Mouse (Mus musculus): ENCODE results near the gene Ahcy. TPM values are rescaled to one million over a fixed set of nuclear protein-coding genes. Genes with fewer than 3 reads are reported as not detected.
"Not testable (repeated sequence)": the region's sequence is repeated elsewhere in the genome, so short reads cannot be mapped to it uniquely, and the experiment has no call there.

The Ahcy gene
- polyA plus RNA-seq, 1 experiment: 127 TPM

DNA sequence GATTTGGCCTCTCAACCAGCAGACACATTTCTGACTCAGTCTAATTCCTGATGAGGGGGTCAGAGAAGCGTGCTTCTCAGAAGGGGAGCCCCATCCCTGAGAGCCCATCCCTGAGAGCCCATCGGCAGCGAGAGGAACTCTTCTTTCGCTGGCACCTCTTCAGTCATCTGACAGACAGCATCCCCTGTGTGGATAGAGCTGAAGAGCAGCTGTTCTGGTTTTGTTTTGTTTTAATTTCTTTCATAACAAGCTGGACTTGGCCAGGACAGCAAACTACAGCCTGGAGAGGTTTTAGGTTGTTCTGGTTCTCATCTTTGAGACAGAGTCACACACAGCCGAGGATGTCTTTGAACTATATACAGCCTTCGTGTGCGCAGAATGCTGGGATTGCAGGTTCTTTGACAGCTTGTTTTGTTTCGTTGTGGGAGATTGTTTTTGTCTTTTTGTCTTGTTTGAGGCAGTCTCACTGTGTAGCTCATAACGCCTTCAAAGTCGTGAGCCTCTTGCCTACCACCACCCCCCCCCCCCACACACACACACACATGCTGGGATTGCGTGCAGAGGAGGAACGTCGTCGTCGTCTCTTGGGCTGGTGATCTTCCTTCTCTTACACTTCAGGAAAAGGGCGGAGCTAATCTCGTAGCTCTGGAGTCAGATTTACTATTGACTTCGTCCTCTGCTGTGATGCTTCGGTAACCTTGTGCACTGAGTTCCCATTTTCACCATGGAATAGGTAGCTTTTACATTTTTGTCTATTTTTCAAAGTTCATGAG lies 41.2 kb downstream of the Ahcy start:
- Histone ChIP-seq H3K79me2 (ENCODE audit: control insufficient read depth, insufficient read depth) (no peaks in the 10 kb centered on the region), H3K36me3 (ENCODE audit: control insufficient read depth, insufficient read depth) (no peaks in the 10 kb centered on the region), H3K4me3 (ENCODE audit: insufficient read depth, poor library complexity, severe bottlenecking) (no peak overlapping the region), H3K79me3 (ENCODE audit: low read depth) (no peaks in the 10 kb centered on the region), H3K27me3 (ENCODE audit: control insufficient read depth, insufficient read depth, insufficient read length) (no peaks in the 10 kb centered on the region), H3ac (ENCODE audit: control insufficient read depth, insufficient read length, low read depth) (no peak overlapping the region)
- TF ChIP-seq CTCF (IDR thresholded peaks at IDR 0.05; ENCODE audit: control insufficient read depth, insufficient read depth, insufficient read length) (no peak), MYOG (IDR thresholded peaks at IDR 0.05; ENCODE audit: control insufficient read depth, extremely low read depth, insufficient read length) (no peak), MAX (IDR thresholded peaks at IDR 0.05) (no peak), FOSL1 (IDR thresholded peaks at IDR 0.05; ENCODE audit: insufficient read depth, low read length, poor library complexity, severe bottlenecking) (no peak), CEBPB (IDR thresholded peaks at IDR 0.05; ENCODE audit: low read depth) (no peak), USF1 (IDR thresholded peaks at IDR 0.05; ENCODE audit: low read depth) (no peak), MYOD1 (IDR thresholded peaks at IDR 0.05; ENCODE audit: control insufficient read depth, insufficient read length, low read depth) (no peak)

DNA sequence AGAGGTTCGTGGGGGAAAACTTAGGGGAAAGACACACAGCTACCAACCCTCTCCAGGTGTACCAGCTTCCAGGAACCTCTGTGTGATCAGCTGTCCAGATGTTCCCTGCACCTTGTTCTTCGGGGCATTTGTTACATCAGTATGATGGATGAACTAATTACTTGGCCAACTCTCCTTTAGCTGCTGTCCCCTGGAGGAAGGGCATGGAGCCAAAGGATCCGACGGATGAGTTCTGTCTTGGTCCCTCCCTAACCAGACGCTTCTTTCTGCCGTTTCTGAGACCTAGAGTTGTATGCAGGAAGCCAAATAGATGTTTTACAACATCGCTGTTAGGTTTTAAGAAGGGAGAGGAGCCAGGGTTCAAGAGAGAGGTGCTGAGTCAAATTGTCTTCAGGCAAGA lies 43.5 kb downstream of the Ahcy start:
- H3K79me3 ChIP-seq (ENCODE audit: low read depth): no peaks in the 10 kb centered on the region
- TF ChIP-seq FOSL1 (IDR thresholded peaks at IDR 0.05; ENCODE audit: insufficient read depth, low read length, poor library complexity, severe bottlenecking): no peak
- no peak for TF ChIP-seq MYOG (IDR thresholded peaks at IDR 0.05; ENCODE audit: control insufficient read depth, extremely low read depth, insufficient read length)
- TF ChIP-seq USF1 (IDR thresholded peaks at IDR 0.05; ENCODE audit: low read depth): no peak
- TF ChIP-seq MAX (IDR thresholded peaks at IDR 0.05): no peak
- no peak for TF ChIP-seq MYOD1 (IDR thresholded peaks at IDR 0.05; ENCODE audit: control insufficient read depth, insufficient read length, low read depth)
- TF ChIP-seq CEBPB (IDR thresholded peaks at IDR 0.05; ENCODE audit: low read depth): no peak
- no peak overlapping the region for H3ac ChIP-seq (ENCODE audit: control insufficient read depth, insufficient read length, low read depth)
- H3K27me3 ChIP-seq (ENCODE audit: control insufficient read depth, insufficient read depth, insufficient read length): no peaks in the 10 kb centered on the region
- H3K4me3 ChIP-seq (ENCODE audit: insufficient read depth, poor library complexity, severe bottlenecking): no peak overlapping the region
- H3K79me2 ChIP-seq (ENCODE audit: control insufficient read depth, insufficient read depth): no peaks in the 10 kb centered on the region
- H3K36me3 ChIP-seq (ENCODE audit: control insufficient read depth, insufficient read depth): no peaks in the 10 kb centered on the region

- not testable (repeated sequence) for H3K79me3 ChIP-seq (ENCODE audit: low read depth); H3K79me2 ChIP-seq (ENCODE audit: control insufficient read depth, insufficient read depth); H3ac ChIP-seq (ENCODE audit: control insufficient read depth, insufficient read length, low read depth); H3K4me3 ChIP-seq (ENCODE audit: insufficient read depth, poor library complexity, severe bottlenecking); H3K27me3 ChIP-seq (ENCODE audit: control insufficient read depth, insufficient read depth, insufficient read length); H3K36me3 ChIP-seq (ENCODE audit: control insufficient read depth, insufficient read depth)
Measured at GRCm38 (mm10) chr2:155020247-155020826, 54.0 kb downstream of the Ahcy start.

DNA sequence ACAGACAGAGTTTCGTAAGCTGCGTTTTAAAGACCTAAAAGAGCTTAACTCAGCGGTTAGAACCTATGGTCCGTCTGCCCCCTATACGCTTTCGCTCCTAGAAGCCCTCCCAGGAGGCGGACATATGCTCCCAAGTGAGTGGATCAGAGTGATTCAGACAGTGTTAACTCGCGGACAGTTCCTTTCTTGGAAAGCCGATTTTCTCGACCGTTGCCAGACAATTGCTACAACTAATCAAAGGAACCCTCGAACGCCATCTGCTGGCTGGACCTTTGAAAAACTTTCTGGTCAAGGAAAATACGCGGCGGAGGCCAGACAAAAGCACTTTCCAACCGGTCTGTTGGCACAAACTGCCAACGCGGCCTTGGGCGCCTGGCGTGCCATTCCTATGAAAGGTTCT lies 54.6 kb downstream of the Ahcy start:
- no peaks in the 10 kb centered on the region for H3K36me3 ChIP-seq (ENCODE audit: control insufficient read depth, insufficient read depth)
- H3ac ChIP-seq (ENCODE audit: control insufficient read depth, insufficient read length, low read depth): no peak overlapping the region
- TF ChIP-seq CEBPB (IDR thresholded peaks at IDR 0.05; ENCODE audit: low read depth) (no peak), MYOG (IDR thresholded peaks at IDR 0.05; ENCODE audit: control insufficient read depth, extremely low read depth, insufficient read length) (no peak), FOSL1 (IDR thresholded peaks at IDR 0.05; ENCODE audit: insufficient read depth, low read length, poor library complexity, severe bottlenecking) (no peak), CTCF (IDR thresholded peaks at IDR 0.05; ENCODE audit: control insufficient read depth, insufficient read depth, insufficient read length) (no peak), USF1 (IDR thresholded peaks at IDR 0.05; ENCODE audit: low read depth) (no peak), MYOD1 (IDR thresholded peaks at IDR 0.05; ENCODE audit: control insufficient read depth, insufficient read length, low read depth) (no peak), MAX (IDR thresholded peaks at IDR 0.05) (no peak)
- no peaks in the 10 kb centered on the region for H3K27me3 ChIP-seq (ENCODE audit: control insufficient read depth, insufficient read depth, insufficient read length)
- H3K79me3 ChIP-seq (ENCODE audit: low read depth): no peaks in the 10 kb centered on the region
- no peaks in the 10 kb centered on the region for H3K79me2 ChIP-seq (ENCODE audit: control insufficient read depth, insufficient read depth)
- no peak overlapping the region for H3K4me3 ChIP-seq (ENCODE audit: insufficient read depth, poor library complexity, severe bottlenecking)

GRCm38 (mm10) chr2:155018762-155019641 lies 55.3 kb downstream of the Ahcy start:
- Histone ChIP-seq H3K27me3 (ENCODE audit: control insufficient read depth, insufficient read depth, insufficient read length) (no peaks in the 10 kb centered on the region), H3K4me3 (ENCODE audit: insufficient read depth, poor library complexity, severe bottlenecking) (no peak overlapping the region), H3K79me3 (ENCODE audit: low read depth) (no peaks in the 10 kb centered on the region), H3K36me3 (ENCODE audit: control insufficient read depth, insufficient read depth) (no peaks in the 10 kb centered on the region), H3K79me2 (ENCODE audit: control insufficient read depth, insufficient read depth) (no peaks in the 10 kb centered on the region), H3ac (ENCODE audit: control insufficient read depth, insufficient read length, low read depth) (no peak overlapping the region)
- no peak for TF ChIP-seq CEBPB (IDR thresholded peaks at IDR 0.05; ENCODE audit: low read depth)
- no peak for TF ChIP-seq MYOG (IDR thresholded peaks at IDR 0.05; ENCODE audit: control insufficient read depth, extremely low read depth, insufficient read length)
- no peak for TF ChIP-seq CTCF (IDR thresholded peaks at IDR 0.05; ENCODE audit: control insufficient read depth, insufficient read depth, insufficient read length)

GRCm38 (mm10) chr2:155018251-155018755 lies 56.0 kb downstream of the Ahcy start, which contains the start of gene Gm14226:
Gene Gm14226, plus strand, starts transcription at chr2:155018266.
- not testable (repeated sequence) for H3K36me3 ChIP-seq (ENCODE audit: control insufficient read depth, insufficient read depth); H3ac ChIP-seq (ENCODE audit: control insufficient read depth, insufficient read length, low read depth); H3K79me2 ChIP-seq (ENCODE audit: control insufficient read depth, insufficient read depth); H3K27me3 ChIP-seq (ENCODE audit: control insufficient read depth, insufficient read depth, insufficient read length); H3K4me3 ChIP-seq (ENCODE audit: insufficient read depth, poor library complexity, severe bottlenecking); H3K79me3 ChIP-seq (ENCODE audit: low read depth)

DNA sequence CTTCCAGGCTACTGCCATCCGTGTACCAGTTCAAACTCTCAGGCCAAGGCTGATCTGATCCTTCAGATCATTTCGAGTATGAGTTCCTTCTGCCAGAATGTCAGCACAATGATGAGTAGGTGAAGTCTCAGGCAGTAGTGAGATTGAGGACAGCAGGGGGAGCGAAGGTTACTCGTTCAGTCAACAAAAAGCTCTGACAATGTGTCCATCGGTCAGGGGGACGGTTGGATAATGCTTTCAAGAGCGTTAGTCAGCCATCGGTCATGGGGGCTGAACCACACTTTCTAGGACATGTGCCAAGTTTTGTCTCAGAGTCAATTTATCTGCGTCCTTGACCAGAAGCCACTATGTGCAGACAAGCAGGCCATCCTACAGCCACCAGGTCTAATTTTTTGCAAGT lies 57.5 kb downstream of the Ahcy start:
- H3ac ChIP-seq (ENCODE audit: control insufficient read depth, insufficient read length, low read depth); H3K79me3 ChIP-seq (ENCODE audit: low read depth); H3K4me3 ChIP-seq (ENCODE audit: insufficient read depth, poor library complexity, severe bottlenecking); H3K79me2 ChIP-seq (ENCODE audit: control insufficient read depth, insufficient read depth); H3K36me3 ChIP-seq (ENCODE audit: control insufficient read depth, insufficient read depth); H3K27me3 ChIP-seq (ENCODE audit: control insufficient read depth, insufficient read depth, insufficient read length): not testable (repeated sequence)
